Mouse (Mus musculus) brain, embryonic 18.5 days (tissue): ENCODE measurements around the gene Mapkbp1.

Experiments
- DNase-seq: peaks from one replicate; pipeline ENCODE4 v3.0.0-alpha.2; 2012; ENCODE audit warnings: low read depth, low spot score

The Mapkbp1 gene

GRCm38 (mm10) chr2:120008672-120009071 is 36.2 kb downstream of the Mapkbp1 start:
- DNase-seq: no peak

- no peak for DNase-seq
Measured at GRCm38 (mm10) chr2:120011462-120012200, 39.1 kb downstream of the Mapkbp1 start.

GRCm38 (mm10) chr2:120012924-120013323 is 40.4 kb downstream of the Mapkbp1 start:
- no peak for DNase-seq

GRCm38 (mm10) chr2:120013831-120014486 is 41.5 kb downstream of the Mapkbp1 start:
- no peak for DNase-seq

- DNase-seq: no peak
Measured at GRCm38 (mm10) chr2:120015882-120016281, 43.4 kb downstream of the Mapkbp1 start.

- no peak for DNase-seq
Measured at GRCm38 (mm10) chr2:120017599-120017998, 45.1 kb downstream of the Mapkbp1 start.

- DNase-seq: no peak
Measured at GRCm38 (mm10) chr2:120024337-120024736, 51.8 kb downstream of the Mapkbp1 start.

GRCm38 (mm10) chr2:120026984-120027949 is 54.8 kb downstream of the Mapkbp1 start, which contains the start of the genes Jmjd7 and Gm28042:
Gene Jmjd7 (plus strand): TSS chr2:120027483.
Gene Gm28042 (plus strand): TSS chr2:120027493.
- DNase-seq: peak; percentile 69

- DNase-seq: no peak
Measured at GRCm38 (mm10) chr2:120027950-120028331, 55.4 kb downstream of the Mapkbp1 start.

GRCm38 (mm10) chr2:120030380-120030779 is 57.9 kb downstream of the Mapkbp1 start:
- no peak for DNase-seq

GRCm38 (mm10) chr2:120032726-120033467 is 60.4 kb downstream of the Mapkbp1 start, which contains the start of gene Pla2g4b:
Gene Pla2g4b (plus strand): TSS chr2:120033417.
- no peak for DNase-seq

- DNase-seq: no peak
Measured at GRCm38 (mm10) chr2:120033726-120034125, 61.2 kb downstream of the Mapkbp1 start.

- no peak for DNase-seq
Measured at GRCm38 (mm10) chr2:120037744-120038143, 65.2 kb downstream of the Mapkbp1 start.

GRCm38 (mm10) chr2:120040991-120041390 is 68.5 kb downstream of the Mapkbp1 start:
- no peak for DNase-seq

- no peak for DNase-seq
Measured at GRCm38 (mm10) chr2:120044101-120044603, 71.7 kb downstream of the Mapkbp1 start.

GRCm38 (mm10) chr2:120044676-120045075 is 72.2 kb downstream of the Mapkbp1 start:
- no peak for DNase-seq

- DNase-seq: no peak
Measured at GRCm38 (mm10) chr2:120046486-120047310, 74.2 kb downstream of the Mapkbp1 start.

- DNase-seq: no peak
Measured at GRCm38 (mm10) chr2:120048173-120048572, 75.7 kb downstream of the Mapkbp1 start.

GRCm38 (mm10) chr2:120049632-120050274 is 77.3 kb downstream of the Mapkbp1 start:
- no peak for DNase-seq
